Mouse (Mus musculus) c-Kit-positive CD71-positive TER-119-negative erythroid progenitor cells, embryonic 14.5 days (primary cell): Measurements from ENCODE around the gene Extl1.
"Not testable (repeated sequence)": the region's sequence is repeated elsewhere in the genome, so short reads cannot be mapped to it uniquely, and the experiment has no call there.

Experiments used
- DNase-seq: peaks from one replicate; pipeline ENCODE4 v3.0.0-alpha.2; 2013; ENCODE audit warnings: low read depth

The Extl1 gene

GRCm38 (mm10) chr4:134351329-134352260 lies 32.1 kb downstream of the Extl1 start:
- no peak for DNase-seq

- no peak for DNase-seq
Observed at GRCm38 (mm10) chr4:134350641-134351040, 33.0 kb downstream of the Extl1 start.

GRCm38 (mm10) chr4:134349829-134350228 lies 33.8 kb downstream of the Extl1 start:
- DNase-seq: no peak

GRCm38 (mm10) chr4:134348545-134348944 lies 35.1 kb downstream of the Extl1 start:
- DNase-seq: no peak

- DNase-seq: no peak
Observed at GRCm38 (mm10) chr4:134348078-134348477, 35.6 kb downstream of the Extl1 start.

- DNase-seq: no peak
Observed at GRCm38 (mm10) chr4:134345802-134346201, 37.8 kb downstream of the Extl1 start.

- no peak for DNase-seq
Observed at GRCm38 (mm10) chr4:134344620-134345019, 39.0 kb downstream of the Extl1 start.

GRCm38 (mm10) chr4:134343071-134344031 lies 40.3 kb downstream of the Extl1 start, which contains the start of gene Slc30a2:
Gene Slc30a2, plus strand, starts transcription at chr4:134343181.
- DNase-seq: no peak

GRCm38 (mm10) chr4:134342213-134342779 lies 41.4 kb downstream of the Extl1 start:
- no peak for DNase-seq

GRCm38 (mm10) chr4:134341231-134341630 lies 42.4 kb downstream of the Extl1 start:
- DNase-seq: not testable (repeated sequence)

- DNase-seq: no peak
Observed at GRCm38 (mm10) chr4:134330281-134330680, 53.4 kb downstream of the Extl1 start.

- no peak for DNase-seq
Observed at GRCm38 (mm10) chr4:134328832-134329231, 54.8 kb downstream of the Extl1 start.

- no peak for DNase-seq
Observed at GRCm38 (mm10) chr4:134328151-134328550, 55.5 kb downstream of the Extl1 start.

- DNase-seq: no peak
Observed at GRCm38 (mm10) chr4:134326859-134327530, 56.7 kb downstream of the Extl1 start.

GRCm38 (mm10) chr4:134324655-134325054 lies 59.0 kb downstream of the Extl1 start:
- DNase-seq: no peak

GRCm38 (mm10) chr4:134321524-134321923 lies 62.1 kb downstream of the Extl1 start:
- no peak for DNase-seq

GRCm38 (mm10) chr4:134319674-134320073 lies 64.0 kb downstream of the Extl1 start:
- DNase-seq: no peak

- DNase-seq: no peak
Observed at GRCm38 (mm10) chr4:134319074-134319473, 64.6 kb downstream of the Extl1 start.

GRCm38 (mm10) chr4:134316390-134316789 lies 67.3 kb downstream of the Extl1 start:
- DNase-seq: no peak

GRCm38 (mm10) chr4:134315470-134315869 lies 68.2 kb downstream of the Extl1 start:
- DNase-seq: no peak

GRCm38 (mm10) chr4:134314876-134315275 lies 68.8 kb downstream of the Extl1 start, which contains the start of gene Trim63:
Gene Trim63, plus strand, starts transcription at chr4:134315120.
- DNase-seq: no peak
